Comparison of ENCODE assay signal across 8 mouse cellular contexts in genomic region chr3:84582023-84582912, GRCm38 (mm10). TPM values are rescaled to one million over a fixed set of nuclear protein-coding genes. Genes with fewer than 3 reads are reported as not detected.
DNase-seq lines count a peak whose midpoint lies in the region; ATAC-seq and TF ChIP-seq lines count a peak whose summit lies in the region.

Gene Arfip1, minus strand, starts transcription at chr3:84582625.

- no peak for TF ChIP-seq CTCF in MEL (IDR thresholded peaks at IDR 0.05 in 2 of 3, conservative IDR thresholded peaks at IDR 0.05 in 1 of 3; ENCODE audit: control insufficient read depth in 1 of 3, insufficient read depth in 1 of 3, low read depth in 2 of 3, low read length in 3 of 3, poor library complexity in 1 of 3, severe bottlenecking in 1 of 3)
- no peak for TF ChIP-seq CTCF in cerebellum, adult 2 months (IDR thresholded peaks at IDR 0.05; ENCODE audit: borderline replicate concordance, insufficient read depth, low read depth, low read length)

- peaks cover 10% of the 10 kb centered on the region for H3K79me2 ChIP-seq in MEL (ENCODE audit: control insufficient read depth, insufficient read depth, low read length, poor library complexity)

- H3K27me3 ChIP-seq in MEL (ENCODE audit: control insufficient read depth in 1 of 2, insufficient read depth in 2 of 2, low read length in 2 of 2) = peaks cover 0 to 2% of the 10 kb centered on the region in 2 experiments; a peak in 1 of 4 replicates
- no peaks in the 10 kb centered on the region for H3K27me3 ChIP-seq in cerebellum, adult 2 months (ENCODE audit: control insufficient read depth, insufficient read depth, low read length)
- H3K27me3 ChIP-seq in lung, embryonic 16.5 days (ENCODE audit: control insufficient read depth, insufficient read depth, low read depth, low read length) = no peaks in the 10 kb centered on the region

- no peak for TF ChIP-seq RAD21 in MEL (IDR thresholded peaks at IDR 0.05; ENCODE audit: low read depth, low read length)

- peak; percentile 95 for DNase-seq in MEL (ENCODE audit: low read depth, low spot score)
- DNase-seq in cerebellum, adult 2 months = peak; percentile 95
- DNase-seq in forelimb bud, embryonic 11.5 days (ENCODE audit: low read depth, low spot score) = peak; percentile 93
- DNase-seq in layer of hippocampus, adult 9-10 months (ENCODE audit: low spot score) = peak; percentile 87
- DNase-seq in ovary, postnatal 10 days (ENCODE audit: low spot score) = peak; percentile 99
- peak; percentile 91 to 95 for DNase-seq in thymus, postnatal 10 days (ENCODE audit: low spot score in 2 of 2)

- peak within 1 kb of the TSS; percentile 79 for H3K9ac ChIP-seq in MEL (ENCODE audit: control insufficient read depth, low read depth, low read length, poor library complexity, severe bottlenecking)
- peak within 1 kb of the TSS; percentile 86 for H3K9ac ChIP-seq in lung, embryonic 16.5 days (ENCODE audit: low read length)

- TF ChIP-seq EP300 in MEL (IDR thresholded peaks at IDR 0.05; ENCODE audit: low read depth in 1 of 2, low read length in 2 of 2) = no peak

- WGBS in cerebellum, adult 2 months = under 1% methylated on average over 70 of the region's 70 CpGs
- 1% methylated on average over 70 of the region's 70 CpGs for WGBS in lung, embryonic 16.5 days

- peak within 1 kb of the TSS; percentile 60 for H3K4me2 ChIP-seq in lung, embryonic 16.5 days (ENCODE audit: low read depth, low read length)

- H3K9me3 ChIP-seq in MEL (replicated peaks; ENCODE audit: insufficient read depth, low read length) = no peaks in the 10 kb centered on the region
- H3K9me3 ChIP-seq in lung, embryonic 16.5 days (ENCODE audit: control insufficient read depth, low read length) = no peaks in the 10 kb centered on the region

- ATAC-seq in hematopoietic stem cell, adult 5-6 weeks (replicated peaks in 1 of 2; ENCODE audit: insufficient read depth in 1 of 2, low FRiP score in 2 of 2, low TSS enrichment in 1 of 2, low read depth in 1 of 2, poor library complexity in 2 of 2, severe bottlenecking in 2 of 2) = peak; percentile 88 to 91
- ATAC-seq in lung, embryonic 16.5 days (ENCODE audit: low read depth) = peak; percentile 99

- peaks cover 3 to 16% of the 10 kb centered on the region in 2 experiments for H3K4me1 ChIP-seq in MEL (ENCODE audit: control insufficient read depth in 1 of 2, insufficient read depth in 2 of 2, low read length in 2 of 2)
- H3K4me1 ChIP-seq in cerebellum, adult 2 months (ENCODE audit: control insufficient read depth, insufficient read depth, low read length) = peaks cover 4% of the 10 kb centered on the region; the same call in 1 of the 2 replicates
- H3K4me1 ChIP-seq in lung, embryonic 16.5 days (replicated peaks; ENCODE audit: control insufficient read depth, insufficient read depth, low read length) = peaks cover 23% of the 10 kb centered on the region

- peaks cover 0 to 36% of the 10 kb centered on the region in 2 experiments; a peak in 2 of 4 replicates for H3K36me3 ChIP-seq in MEL (ENCODE audit: control insufficient read depth in 1 of 2, insufficient read depth in 2 of 2, low read length in 2 of 2)
- no peaks in the 10 kb centered on the region for H3K36me3 ChIP-seq in lung, embryonic 16.5 days (ENCODE audit: control insufficient read depth, insufficient read depth, low read length)

- peak; percentile 5 to 59; a peak in 1 of 4 replicates for TF ChIP-seq POLR2A in MEL (IDR thresholded peaks at IDR 0.05; ENCODE audit: control insufficient read depth in 1 of 2, insufficient read depth in 1 of 2, low read depth in 1 of 2, low read length in 2 of 2, poor library complexity in 1 of 2)
- peak; percentile 57; the same call in 1 of the 2 replicates for TF ChIP-seq POLR2A in cerebellum, adult 2 months (IDR thresholded peaks at IDR 0.05; ENCODE audit: borderline replicate concordance, insufficient read depth, low read length)

- peak within 1 kb of the TSS; percentile 18; the same call in 1 of the 2 replicates for H3K27ac ChIP-seq in MEL (ENCODE audit: control insufficient read depth, low read depth, low read length)
- peak within 1 kb of the TSS; percentile 55 for H3K27ac ChIP-seq in cerebellum, adult 2 months (ENCODE audit: insufficient read depth, low read length)
- H3K27ac ChIP-seq in lung, embryonic 16.5 days (ENCODE audit: low read length) = peak within 1 kb of the TSS; percentile 98

- H3K4me3 ChIP-seq in MEL (ENCODE audit: control insufficient read depth in 1 of 2, insufficient read depth in 1 of 2, low read depth in 2 of 2, low read length in 2 of 2) = peak within 1 kb of the TSS; percentile 81 to 95
- peak within 1 kb of the TSS; percentile 79 for H3K4me3 ChIP-seq in cerebellum, adult 2 months (replicated peaks; ENCODE audit: insufficient read depth, low read depth, low read length)
- H3K4me3 ChIP-seq in lung, embryonic 16.5 days (ENCODE audit: low read length) = peak within 1 kb of the TSS; percentile 91

TF ChIP-seq in MEL, 35 proteins besides CTCF, POLR2A, EP300 and RAD21:
- no peak; the same call in 1 of the 2 replicates for TF ChIP-seq RCOR1 (IDR thresholded peaks at IDR 0.05; ENCODE audit: low read depth, low read length)
- TF ChIP-seq MEF2A (IDR thresholded peaks at IDR 0.05; ENCODE audit: extremely low read depth, insufficient replicate concordance, low read depth, low read length, poor library complexity, severe bottlenecking) = no peak
- no peak for TF ChIP-seq JUND (IDR thresholded peaks at IDR 0.05; ENCODE audit: low read depth, low read length)
- TF ChIP-seq POLR2AphosphoS2 (IDR thresholded peaks at IDR 0.05; ENCODE audit: low read length) = no peak
- TF ChIP-seq MAFK (IDR thresholded peaks at IDR 0.05; ENCODE audit: borderline replicate concordance, low read depth, low read length) = no peak
- TF ChIP-seq NRF1 (IDR thresholded peaks at IDR 0.05; ENCODE audit: insufficient read depth, low read depth, low read length, poor library complexity, severe bottlenecking) = peak; percentile 67
- TF ChIP-seq KAT2A (conservative IDR thresholded peaks at IDR 0.05; ENCODE audit: low read depth, low read length) = no peak; the same call in 1 of the 2 replicates
- no peak for TF ChIP-seq SMC3 (IDR thresholded peaks at IDR 0.05; ENCODE audit: low read depth, low read length)
- no peak for TF ChIP-seq ZKSCAN1 (IDR thresholded peaks at IDR 0.05; ENCODE audit: low read depth, low read length)
- TF ChIP-seq MYC (IDR thresholded peaks at IDR 0.05; ENCODE audit: low read depth, low read length) = no peak
- no peak for TF ChIP-seq ZMIZ1 (IDR thresholded peaks at IDR 0.05; ENCODE audit: low read depth, low read length)
- TF ChIP-seq BHLHE40 (IDR thresholded peaks at IDR 0.05; ENCODE audit: borderline replicate concordance, low read depth, low read length) = no peak
- peak; percentile 83 for TF ChIP-seq MXI1 (IDR thresholded peaks at IDR 0.05; ENCODE audit: low read depth, low read length)
- peak; percentile 72 for TF ChIP-seq ELF1 (IDR thresholded peaks at IDR 0.05; ENCODE audit: low read depth, low read length)
- no peak for TF ChIP-seq UBTF (IDR thresholded peaks at IDR 0.05; ENCODE audit: borderline replicate concordance, insufficient read depth, low read depth, low read length)
- no peak for TF ChIP-seq USF2 (IDR thresholded peaks at IDR 0.05; ENCODE audit: borderline replicate concordance in 1 of 2, insufficient read depth in 1 of 2, low read depth in 1 of 2, low read length in 2 of 2)
- no peak for TF ChIP-seq E2F4 (IDR thresholded peaks at IDR 0.05; ENCODE audit: borderline replicate concordance, low read depth, low read length)
- no peak for TF ChIP-seq CHD2 (IDR thresholded peaks at IDR 0.05; ENCODE audit: low read length)
- peak; percentile 48 for TF ChIP-seq NELFE (IDR thresholded peaks at IDR 0.05; ENCODE audit: low read depth, low read length)
- no peak for TF ChIP-seq TBP (IDR thresholded peaks at IDR 0.05; ENCODE audit: low read depth, low read length)
- TF ChIP-seq TAL1 (IDR thresholded peaks at IDR 0.05; ENCODE audit: low read length) = no peak
- TF ChIP-seq POLR2AphosphoS5 (IDR thresholded peaks at IDR 0.05; ENCODE audit: borderline replicate concordance, low read depth, low read length) = no peak
- no peak for TF ChIP-seq GABPA (IDR thresholded peaks at IDR 0.05; ENCODE audit: low read depth, low read length)
- no peak for TF ChIP-seq TCF12 (IDR thresholded peaks at IDR 0.05; ENCODE audit: low read depth, low read length)
- peak; percentile 76 for TF ChIP-seq HCFC1 (IDR thresholded peaks at IDR 0.05; ENCODE audit: low read depth, low read length)
- TF ChIP-seq CHD1 (IDR thresholded peaks at IDR 0.05; ENCODE audit: low read depth, low read length) = no peak
- TF ChIP-seq MAZ (IDR thresholded peaks at IDR 0.05; ENCODE audit: low read depth, low read length) = 0 out of 2 replicates have a peak, but pooled peaks have one; percentile 63
- TF ChIP-seq ETS1 (IDR thresholded peaks at IDR 0.05; ENCODE audit: low read depth, low read length) = no peak

RNA-seq across cellular contexts. Expression of gene Arfip1, which starts in this region (rescaled TPM):
- 12.5 and 14.8 TPM in 2 replicates for total RNA-seq in MEL (2012; rRNA removed)
- 10 to 100 TPM in 1 of 2 experiments, not detected in 1; 15.4 TPM for polyA plus RNA-seq in MEL (2012; ENCODE audit: insufficient read depth in 1 of 2, insufficient read length in 2 of 2, low read depth in 1 of 2, low replicate concordance in 2 of 2, missing spikeins in 1 of 2)
- 16.6 and 17.1 TPM in 2 replicates for polyA plus RNA-seq in cerebellum, adult 2 months (2012; rRNA removed)
- 48.4 and 53.3 TPM in 2 replicates for total RNA-seq in hematopoietic stem cell, adult 5-6 weeks (2017)
- 65.4 and 65.6 TPM in 2 replicates for polyA plus RNA-seq in lung, embryonic 16.5 days (2015; fragmentation: Nextera tagmentation; extraction: Ambion mirVana)

Comparison
In these comparisons a context has a peak if more than half of its experiments do, and no peak if none do; other contexts are left out.
1. Peak in every context shown above with its lines: DNase-seq, ATAC-seq, H3K4me3 ChIP-seq and H3K27ac ChIP-seq.
2. H3K27ac ChIP-seq: peak in every context shown above with its lines; median percentile 98 in lung, embryonic 16.5 days; 55 in cerebellum, adult 2 months; 18 in MEL.